Mouse (Mus musculus): ENCODE data around the gene Nupl2.

The Nupl2 gene

DNA sequence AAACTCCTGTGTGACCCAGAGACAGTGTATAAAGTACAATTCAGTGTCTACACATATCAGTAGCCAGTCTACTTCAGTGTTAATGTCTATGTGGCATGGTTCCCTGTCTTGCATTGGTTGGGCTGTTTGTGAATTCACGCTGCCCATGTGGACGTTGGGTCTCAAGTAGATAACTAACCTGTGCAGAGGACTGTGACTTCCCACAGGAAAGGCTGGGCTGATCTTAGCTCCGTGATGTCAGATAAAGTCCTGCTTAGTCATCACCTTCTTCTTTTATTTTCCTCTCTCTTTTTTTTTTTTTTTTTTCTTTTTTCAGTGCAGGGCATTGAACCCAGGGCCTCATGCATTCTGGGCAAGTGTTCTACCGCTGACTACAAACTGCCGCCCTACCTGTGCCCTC is 43.7 kb downstream of the Nupl2 start:
- no peak for DNase-seq (ENCODE audit: low spot score in 2 of 2)

DNA sequence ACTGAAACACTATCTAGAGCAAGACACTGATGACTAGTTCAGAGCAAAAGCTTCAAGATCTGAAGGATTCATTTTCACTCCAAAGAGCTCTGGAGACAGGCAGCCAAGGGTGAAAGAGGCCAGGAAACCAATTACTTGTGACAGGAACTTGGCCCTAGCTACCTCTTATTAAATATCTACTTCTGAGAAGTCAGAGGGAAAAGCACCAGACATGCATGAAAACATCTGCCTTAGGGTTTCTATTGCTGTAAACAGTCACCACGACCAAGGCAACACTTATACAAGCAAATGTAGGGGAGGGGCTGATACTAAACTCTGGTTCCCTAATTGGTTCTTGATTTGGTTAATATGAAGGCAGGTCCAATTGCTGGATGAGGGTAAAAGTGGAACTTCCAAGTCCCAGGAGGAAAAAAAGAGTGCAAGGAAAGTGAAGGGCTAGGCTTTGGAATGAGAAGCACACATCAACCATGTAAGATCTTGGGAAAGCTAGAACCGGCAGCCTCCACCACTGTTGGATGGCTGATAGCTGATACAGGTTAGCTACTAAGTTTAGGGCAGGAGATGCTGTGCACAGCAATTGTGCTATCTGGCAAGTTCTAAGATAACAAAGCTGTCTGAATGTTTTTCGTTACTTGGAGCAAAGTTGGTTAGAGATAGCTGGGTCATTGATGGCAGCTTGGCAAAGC is 49.2 kb downstream of the Nupl2 start:
- DNase-seq (ENCODE audit: low spot score in 2 of 2) = no peak

DNA sequence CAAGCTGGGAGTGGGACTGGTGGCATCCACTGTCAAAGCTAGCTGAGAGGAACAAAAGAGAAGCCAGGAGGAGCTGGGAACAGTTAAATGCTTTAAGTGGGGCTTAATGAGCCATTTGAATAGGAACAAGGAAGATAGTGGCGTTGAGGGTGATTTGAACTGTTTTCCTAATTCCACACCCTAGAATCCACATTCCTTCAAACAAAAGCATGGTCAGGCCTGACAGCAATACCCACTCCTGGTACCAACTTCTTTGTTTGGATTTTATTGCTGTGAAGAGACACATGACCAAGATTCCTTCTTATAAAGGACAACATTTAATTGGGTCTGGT is 49.8 kb downstream of the Nupl2 start:
- no peak for DNase-seq (ENCODE audit: low spot score in 2 of 2)

DNA sequence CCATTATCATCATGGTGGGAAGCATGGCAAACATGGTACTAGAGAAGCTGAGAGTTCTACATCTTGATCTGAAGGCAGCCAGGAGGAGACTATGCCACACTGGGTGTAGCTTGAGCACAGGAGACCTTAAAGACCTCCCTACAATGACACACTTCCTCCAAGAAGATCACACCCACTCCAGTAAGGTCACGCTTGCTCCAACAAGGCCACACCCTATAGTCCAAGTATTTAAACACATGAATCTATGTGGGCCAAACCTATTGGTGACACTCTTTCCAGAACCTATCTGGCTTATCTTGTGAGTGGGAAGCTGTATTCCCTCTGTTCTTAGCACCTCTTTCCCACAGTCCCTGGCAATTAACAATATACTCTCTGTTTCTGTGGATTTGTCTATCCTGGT is 50.1 kb downstream of the Nupl2 start:
- DNase-seq (ENCODE audit: low spot score in 2 of 2) = no peak
